Mouse (Mus musculus) 416B (cell line): ENCODE data around the gene Tdrd12.
"Not testable (repeated sequence)": the region's sequence is repeated elsewhere in the genome, so short reads cannot be mapped to it uniquely, and the experiment has no call there.

ENCODE experiments used
- DNase-seq: peaks from one replicate; pipeline ENCODE4 v3.0.0; 2011; ENCODE audit warnings: low read depth

Tdrd12 gene

DNA sequence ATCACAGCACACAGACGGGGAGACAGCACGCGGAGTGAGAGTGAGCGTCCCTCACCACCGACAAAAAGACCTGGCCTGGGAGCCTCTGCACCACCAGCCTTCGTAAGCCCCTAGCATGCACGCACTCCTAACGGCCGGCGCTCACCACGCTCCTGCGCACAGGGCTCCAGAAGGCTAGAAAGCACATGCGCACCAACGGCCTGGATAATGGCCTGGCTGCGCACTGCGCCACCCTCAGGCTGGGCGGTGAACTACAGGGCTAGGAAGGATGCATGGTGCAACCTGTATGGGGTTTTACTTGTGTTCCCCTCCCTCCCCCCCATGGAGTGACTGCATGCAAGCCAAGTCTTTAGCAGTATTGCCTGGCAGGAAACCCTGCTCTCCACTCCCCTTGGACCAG, at the start of gene Tdrd12:
TSS of gene Tdrd12 (minus strand) at position 184 of the 400 bp plus-strand sequence.
- DNase-seq = no peak

DNA sequence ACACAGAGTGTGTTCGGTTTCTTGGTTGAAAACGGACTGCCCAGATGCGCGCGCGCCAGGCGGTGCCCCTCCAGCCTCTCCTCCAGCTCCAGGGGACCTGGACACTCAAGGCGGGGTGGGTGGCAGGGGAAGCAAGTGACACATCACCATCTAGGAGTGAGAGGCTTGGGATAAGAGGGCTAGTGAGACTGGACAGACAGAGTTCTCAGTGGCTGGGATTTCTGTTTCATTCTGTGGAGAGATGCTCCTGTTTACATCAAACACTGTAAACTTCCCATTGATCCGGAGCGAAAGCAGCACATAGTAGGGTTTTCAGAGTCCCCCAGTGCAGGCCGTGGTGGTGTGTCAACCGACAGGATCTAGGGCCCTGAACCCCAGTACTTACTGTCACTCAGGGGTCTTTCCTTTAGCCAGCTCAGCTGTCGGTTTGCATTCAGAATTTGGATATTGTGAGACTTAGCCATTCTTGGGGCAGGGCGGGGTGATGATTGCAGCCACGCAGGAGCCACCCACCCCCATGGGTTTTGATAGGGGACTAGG, 49.4 kb upstream of the Tdrd12 start:
- DNase-seq = no peak

DNA sequence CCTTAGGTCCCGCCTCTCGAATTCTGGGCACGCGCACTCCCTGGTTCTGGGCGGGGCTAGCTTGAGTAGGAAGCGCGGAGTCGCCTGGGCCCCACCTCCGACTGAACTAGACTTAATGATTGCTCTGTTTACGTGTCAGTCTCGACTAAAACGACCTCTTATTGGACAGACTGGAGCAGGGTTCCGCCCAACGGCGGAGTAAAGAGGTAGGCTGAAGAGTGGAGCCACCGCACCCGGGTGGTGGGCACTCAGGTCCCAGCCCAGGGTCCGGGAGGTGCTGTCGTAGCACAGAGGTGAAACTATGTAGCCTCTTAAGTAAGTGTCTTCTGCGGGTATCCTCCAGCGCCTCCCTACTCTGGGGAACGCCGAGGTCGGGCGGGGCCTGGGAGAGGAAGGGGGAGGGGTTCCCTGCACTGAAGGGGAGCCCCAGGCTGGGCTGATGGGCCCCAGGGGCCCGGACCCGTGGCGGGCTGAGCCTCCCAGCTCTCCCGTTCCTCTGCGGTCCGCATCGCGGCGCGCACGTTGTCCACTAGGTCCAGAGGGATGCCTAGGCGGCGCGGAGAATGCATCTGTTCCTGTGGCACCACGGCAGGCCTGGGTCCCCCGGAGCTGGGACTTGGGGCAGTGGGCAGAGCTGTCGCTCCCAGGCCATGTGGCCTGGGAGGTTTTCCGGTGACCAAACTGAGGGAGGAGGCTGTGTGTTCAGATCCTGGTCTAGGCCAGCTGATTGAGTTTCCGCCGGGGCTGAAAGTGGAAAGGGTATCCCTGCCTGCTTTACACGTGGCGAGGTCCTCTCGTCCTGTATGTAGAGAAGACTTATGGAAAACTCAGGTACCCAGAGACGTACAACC, 48.7 kb upstream of the Tdrd12 start, which contains the start of gene Ankrd27:
TSS of gene Ankrd27 (plus strand) at position 190 of the 851 bp plus-strand sequence.
- DNase-seq = peak; percentile 98

DNA sequence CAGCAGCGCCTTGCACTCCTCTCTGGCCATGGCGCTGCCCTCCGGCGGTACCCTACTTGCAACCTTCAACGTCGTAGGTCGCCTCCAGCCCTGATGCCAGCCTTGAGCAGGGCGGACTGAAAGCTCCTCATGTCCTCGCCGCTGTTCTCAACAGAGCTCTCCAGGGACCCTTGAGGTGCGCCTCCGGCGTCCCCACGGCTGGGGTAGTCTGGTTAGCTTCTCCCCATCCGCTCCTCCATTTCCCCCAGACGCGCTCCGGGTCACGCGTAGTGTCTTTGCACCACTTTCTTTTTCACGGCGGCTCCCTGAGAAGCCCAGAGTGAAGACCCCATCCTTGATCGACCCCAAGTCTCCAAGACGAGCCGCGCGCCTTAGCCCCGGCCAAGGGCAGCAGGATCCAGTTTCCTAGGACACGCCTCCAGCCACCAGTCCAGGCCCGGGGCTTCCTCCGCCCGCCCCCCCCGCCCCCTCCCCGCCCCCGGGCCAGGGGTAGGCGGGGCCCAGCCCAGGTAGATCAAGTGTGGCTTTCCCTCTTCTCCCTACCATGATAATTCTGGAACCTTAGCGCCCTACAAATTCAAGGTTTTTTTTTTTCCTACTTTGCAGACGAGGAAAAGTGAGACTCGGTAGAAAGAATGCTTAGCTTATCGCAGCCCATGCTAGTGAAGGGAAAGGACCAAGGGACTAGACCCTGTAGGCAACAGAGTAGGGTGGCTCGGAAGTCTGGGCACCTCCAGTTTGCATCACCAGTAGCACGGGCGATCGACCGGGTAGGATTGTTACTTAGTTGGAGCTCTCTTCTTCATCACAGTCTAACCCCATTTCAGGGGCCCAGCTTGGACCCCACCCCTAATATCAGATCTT, 47.9 kb upstream of the Tdrd12 start, which contains the start of gene Rgs9bp:
TSS of gene Rgs9bp (minus strand) at position 392 of the 864 bp plus-strand sequence.
- peak; percentile 18 for DNase-seq

DNA sequence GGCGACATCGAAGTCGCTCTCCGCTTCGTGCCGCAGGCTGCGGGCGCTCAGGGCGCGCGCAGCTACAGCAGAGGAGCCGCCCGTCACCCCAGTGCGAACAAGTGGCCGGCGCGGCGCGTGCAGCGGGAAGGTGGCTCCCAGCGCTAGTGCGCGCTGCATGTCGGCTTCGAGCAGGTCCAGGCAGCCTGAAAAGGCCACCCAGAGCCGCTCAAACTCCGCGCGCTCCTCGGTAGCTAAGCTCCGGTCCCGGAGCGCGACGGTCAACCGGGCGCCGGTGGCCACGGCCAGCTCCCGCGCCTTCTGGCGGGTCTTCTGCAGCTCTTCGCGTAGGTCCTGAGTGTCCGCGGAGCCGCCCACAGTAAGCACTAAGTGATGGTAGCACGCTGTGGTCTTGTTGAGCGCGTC, 47.2 kb upstream of the Tdrd12 start:
- no peak for DNase-seq

DNA sequence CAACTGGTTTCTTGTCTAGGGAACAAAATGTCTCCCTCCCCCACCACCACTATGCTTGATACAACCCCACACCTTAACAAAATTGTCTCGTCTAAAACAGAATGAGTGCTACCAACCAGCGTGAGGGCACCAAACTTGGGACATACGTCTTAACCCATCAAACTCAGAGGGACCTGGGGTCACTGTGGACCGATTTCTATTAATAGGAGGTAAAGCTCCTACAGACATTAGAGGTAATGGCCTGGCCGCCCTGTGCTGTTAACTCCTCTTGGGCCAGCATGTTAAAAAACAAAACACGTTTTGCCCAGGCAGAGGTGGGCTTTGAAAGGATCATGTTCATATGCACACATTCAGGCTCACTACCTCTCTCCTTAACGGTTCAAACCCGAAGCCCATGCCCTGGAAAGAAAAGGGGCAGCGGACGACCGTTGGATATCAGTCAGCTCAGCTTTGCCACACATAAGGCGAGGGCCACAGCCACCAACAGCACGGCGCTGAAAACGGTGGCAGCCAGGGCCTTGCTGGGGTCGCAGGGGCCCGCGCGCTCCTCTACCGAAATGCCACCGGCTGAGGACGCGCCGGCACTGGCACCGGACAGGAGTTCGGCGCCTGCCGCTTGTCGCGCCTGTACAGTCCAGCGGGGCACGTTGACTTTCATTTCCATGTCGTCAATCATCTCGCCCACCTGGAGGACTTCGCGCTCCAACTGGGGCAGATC, 46.7 kb upstream of the Tdrd12 start:
- DNase-seq = no peak

DNA sequence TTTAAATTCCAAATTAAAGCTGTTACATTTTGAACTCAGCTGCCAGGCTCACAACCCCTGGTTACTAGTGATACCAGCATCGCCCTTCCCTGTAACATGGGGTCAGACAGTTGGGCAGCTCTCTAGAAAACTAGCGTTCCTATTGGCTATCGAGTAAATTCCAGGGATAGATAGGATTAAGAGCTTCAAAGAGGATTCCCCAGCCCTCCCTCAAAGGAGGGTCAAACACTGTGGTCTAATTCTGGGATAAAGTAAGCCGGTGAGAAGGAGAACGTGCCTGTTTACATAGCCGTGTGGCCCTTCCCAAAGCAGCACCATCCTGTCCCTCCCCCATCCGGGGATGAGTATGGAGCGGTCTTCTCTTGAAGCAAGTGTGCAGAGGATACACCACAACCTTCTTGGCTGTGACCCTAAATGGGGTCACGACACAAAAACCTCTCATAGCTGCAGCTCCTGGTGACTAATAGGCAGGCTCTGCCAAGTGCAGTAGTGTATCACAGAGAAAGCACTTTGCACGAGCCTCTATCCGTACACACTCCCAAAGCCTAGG, 46.0 kb upstream of the Tdrd12 start:
- no peak for DNase-seq

DNA sequence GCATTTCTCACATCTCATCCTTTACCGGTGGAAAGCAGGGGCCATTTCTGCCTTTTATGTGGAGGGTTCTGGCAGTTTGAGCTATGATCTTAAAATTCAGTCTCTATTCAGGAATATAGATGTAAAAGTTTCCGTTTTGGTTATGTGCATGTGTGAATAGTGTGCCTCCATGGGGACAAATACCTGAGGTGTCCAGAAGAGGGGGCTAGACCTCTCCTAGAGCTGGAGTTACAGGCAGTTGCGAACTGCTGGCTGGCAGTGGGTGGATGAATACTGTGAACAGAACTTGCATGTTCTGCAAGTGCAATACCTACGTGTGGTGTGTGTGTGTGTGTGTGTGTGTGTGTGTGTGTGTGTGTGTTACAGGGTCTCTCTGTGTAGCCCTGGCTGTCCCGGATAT, 45.2 kb upstream of the Tdrd12 start:
- peak; percentile 71 for DNase-seq

DNA sequence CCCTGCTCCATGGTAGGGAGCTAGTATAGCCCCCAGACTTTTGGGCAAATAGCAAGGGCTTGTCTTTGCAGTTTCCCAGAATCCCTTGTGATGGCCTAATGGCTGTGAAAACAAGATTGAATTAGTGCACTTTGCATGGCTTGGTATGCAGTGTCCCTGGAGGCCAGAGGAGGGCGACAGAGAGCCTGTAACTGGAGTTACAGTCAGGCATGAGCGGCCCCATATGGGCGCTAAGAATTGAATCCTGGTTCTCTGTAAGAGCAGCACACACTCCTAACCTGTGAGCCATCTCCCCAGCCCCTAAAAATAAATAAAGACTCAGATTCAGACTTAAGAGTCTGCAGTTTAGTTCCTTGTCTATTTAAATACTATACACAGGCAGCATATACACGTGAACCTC, 42.3 kb upstream of the Tdrd12 start:
- peak; percentile 69 for DNase-seq

DNA sequence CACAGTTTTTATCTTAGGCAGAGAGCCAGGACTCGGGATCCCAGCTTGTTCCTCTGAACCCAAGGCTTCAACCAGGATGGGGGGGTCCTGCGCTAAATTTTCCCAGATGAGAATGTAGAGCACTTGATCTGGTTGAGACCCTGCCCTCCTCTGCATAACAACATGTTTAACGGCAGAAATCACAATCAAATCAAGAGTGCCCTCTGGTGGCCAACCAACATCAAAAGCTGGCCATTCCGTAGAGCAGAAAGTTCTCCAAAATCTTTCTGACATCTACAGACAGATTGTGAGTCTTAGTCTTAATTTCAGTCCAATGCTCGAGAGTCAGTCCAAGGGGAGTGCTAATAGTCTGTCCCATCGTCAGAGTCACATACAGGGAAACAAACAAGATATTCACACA, 33.3 kb upstream of the Tdrd12 start:
- peak; percentile 31 for DNase-seq

DNA sequence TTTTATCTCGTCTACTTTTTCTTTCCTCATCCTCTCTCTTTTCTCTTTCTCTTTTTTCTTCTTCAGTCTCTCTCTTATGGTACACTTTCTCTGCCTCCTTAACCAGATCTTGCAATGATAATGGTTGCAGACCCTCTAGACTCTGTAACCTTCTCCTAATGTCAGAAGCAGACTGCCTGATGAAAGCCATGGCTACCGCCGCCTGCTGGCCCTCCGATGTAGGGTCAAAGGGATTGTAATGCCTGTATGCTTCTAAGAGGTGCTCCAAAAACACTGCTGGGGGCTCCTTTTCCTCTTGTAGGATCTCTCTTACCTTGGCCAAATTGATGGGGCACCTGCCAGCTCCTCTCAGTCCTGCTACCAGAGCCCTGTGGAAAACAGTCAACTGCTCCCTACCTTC, 32.2 kb upstream of the Tdrd12 start:
- not testable (repeated sequence) for DNase-seq

DNA sequence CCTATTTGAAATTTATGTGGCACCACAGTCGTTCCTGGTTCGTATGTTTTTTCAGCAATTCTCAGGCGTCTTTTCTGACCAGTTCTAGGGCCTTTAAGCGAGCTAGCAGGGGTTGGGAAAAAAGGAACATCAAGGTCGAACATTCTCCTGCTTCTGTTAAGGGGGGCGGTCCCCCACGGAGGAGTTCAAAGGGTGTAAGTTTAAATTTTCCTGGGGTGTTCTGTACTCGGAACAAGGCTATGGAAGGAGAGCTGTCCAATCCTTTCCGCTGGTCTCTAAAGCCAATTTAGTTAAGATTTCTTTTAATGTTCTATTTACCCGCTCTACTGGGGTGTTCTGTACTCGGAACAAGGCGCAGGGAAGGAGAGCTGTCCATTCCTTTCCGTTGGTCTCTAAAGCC, 28.4 kb upstream of the Tdrd12 start:
- not testable (repeated sequence) for DNase-seq

DNA sequence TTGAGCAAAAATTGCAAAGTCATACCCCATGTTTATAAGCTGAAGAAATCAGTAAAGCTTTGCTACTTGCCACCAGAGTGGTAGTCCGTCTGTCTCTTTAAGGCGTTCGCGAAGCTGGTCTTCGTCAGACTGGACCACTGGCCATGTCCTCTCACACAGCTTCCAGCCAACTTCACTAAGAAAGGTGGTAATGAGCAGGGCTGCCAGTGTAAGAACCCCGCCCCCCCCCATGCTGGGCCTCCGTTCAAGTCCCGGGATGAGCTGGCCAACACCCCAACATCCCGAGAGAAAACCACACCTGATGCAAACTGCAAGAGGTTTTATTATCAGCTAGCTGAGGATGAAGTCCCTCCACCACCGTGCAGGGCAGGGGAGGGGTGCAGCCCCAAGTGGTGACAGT, 27.3 kb upstream of the Tdrd12 start:
- not testable (repeated sequence) for DNase-seq

DNA sequence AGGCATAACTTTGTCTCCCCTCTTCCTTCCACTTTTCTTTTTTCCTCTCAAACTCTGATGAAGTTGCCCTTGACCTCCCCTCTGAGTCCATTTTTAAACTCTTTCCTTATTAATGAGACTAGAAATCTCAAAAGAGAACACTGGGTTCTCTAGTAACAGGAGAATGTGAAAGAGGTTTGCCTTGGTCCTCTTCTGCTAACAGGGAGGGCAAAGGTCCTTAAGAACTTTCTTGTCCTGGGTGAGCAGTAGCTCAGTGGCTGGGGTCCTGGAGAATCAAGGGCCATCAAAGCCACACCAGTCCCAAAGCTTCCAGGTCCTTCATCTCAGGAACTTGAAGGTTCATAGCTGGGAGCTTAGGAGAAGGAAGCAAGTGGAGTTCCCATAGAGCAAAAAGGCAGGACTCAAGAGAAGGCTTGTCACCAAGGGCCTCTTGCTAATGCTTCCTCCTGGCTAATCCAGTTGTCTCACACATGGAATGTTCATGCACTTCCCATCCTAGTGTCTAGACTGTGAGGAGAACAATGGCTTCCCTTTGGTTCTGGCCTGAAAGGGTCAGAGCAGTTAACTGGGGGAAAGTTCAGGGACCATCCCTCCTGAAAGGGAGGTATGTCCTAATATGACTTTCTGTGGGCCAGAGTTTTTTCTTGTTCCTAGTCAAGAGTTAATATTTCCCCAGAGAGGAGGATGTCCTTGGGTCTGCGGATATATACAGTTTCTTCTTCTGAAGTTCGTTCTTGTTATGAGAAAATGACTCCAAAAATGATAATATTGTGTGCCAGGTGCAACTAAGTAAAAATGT, 26.7 kb upstream of the Tdrd12 start:
- no peak for DNase-seq

DNA sequence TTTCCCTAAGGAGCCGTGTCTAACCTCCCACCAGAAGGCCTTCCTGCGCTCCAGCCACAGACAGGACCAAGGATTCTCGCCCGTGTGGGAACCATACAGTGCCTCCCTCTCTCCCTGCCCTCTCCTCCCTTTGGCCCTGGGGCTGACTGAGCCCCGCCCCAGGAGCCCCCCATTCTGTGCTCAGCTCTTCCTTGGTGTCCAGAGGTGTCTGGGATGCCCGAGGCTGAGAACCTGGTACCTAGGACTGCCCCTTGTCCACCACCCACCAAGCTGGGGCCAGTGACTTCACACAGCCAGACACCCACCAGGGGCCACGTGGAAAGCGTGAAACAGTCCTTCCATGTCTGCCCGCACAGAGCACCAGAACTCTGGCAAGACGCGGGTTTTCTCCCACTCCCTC, 25.5 kb upstream of the Tdrd12 start:
- no peak for DNase-seq

DNA sequence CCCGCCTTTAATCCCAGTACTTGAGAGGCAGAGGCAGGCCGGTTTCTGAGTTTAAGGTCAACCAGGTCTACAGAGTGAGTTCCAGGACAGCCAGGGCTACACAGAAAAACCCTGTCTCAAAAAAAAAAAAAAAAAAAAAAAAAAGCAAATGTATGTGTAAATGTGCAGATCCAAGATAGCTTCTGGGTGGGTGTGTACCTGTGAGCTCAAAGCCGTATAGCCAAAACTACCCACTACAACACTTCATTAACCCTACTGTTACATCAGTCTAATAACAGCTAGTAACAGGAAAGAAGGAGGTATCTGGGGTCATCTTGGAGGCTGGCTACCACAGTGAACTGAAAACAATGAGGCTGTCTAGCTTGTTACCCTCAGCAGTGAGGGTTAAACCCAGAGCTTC, 22.3 kb upstream of the Tdrd12 start:
- peak; percentile 33 for DNase-seq

DNA sequence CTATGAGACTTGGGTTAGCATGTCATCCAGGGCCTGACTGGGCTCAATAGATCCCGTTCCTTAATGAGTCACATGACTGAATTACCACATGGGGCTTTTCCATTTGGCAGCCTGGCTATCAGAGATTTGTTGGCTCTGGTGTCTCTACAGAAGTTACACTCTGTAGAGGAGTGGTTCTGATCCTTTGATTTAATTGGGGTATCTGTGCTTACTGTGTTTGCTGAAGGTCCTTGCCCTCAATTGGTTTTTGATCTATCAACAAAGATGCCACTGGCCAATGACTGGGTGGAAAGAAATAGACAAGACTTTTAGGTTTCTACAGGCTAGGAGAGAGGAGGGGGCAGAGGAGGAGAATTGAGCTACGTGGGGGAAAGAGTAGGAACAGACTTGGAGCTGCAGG, 21.1 kb upstream of the Tdrd12 start:
- no peak for DNase-seq

DNA sequence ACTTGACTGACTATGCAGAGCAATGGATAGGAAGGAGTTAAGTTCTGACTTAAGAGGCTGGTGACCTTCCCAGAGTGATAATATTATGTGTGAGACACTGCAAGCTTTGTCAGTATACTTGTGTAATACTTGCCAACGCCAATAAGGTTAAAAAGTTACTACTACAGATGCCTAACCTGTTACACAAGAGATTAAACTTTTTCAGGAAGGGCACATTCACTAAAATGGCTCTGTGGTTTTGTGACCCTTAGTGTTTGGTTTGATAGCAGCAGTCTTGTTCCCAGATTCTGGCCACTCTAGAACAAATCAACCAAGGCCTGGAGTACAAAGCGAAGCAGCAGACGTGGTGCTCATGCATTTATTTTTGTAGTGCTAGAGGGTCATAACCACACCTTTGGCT, 20.0 kb upstream of the Tdrd12 start:
- DNase-seq = peak; percentile 88

DNA sequence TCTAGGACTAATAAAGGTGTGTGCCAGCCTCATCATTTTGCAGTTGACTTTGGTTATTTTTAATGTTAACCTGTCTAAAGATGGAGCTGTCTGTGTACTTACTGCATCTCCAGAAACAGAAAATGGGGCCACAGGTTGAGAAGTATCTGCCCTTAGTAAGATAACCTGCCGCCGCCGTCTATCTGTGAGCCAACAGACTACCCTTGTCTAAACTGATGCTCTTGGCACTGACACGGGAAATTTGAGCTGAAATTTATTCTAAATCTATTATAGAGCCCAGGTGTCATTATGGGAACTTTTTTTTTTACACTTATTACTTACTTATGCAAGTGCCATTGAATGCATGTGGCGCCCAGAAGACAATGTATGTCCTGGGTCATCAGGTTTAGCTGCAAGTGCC, 19.4 kb upstream of the Tdrd12 start:
- DNase-seq = no peak

DNA sequence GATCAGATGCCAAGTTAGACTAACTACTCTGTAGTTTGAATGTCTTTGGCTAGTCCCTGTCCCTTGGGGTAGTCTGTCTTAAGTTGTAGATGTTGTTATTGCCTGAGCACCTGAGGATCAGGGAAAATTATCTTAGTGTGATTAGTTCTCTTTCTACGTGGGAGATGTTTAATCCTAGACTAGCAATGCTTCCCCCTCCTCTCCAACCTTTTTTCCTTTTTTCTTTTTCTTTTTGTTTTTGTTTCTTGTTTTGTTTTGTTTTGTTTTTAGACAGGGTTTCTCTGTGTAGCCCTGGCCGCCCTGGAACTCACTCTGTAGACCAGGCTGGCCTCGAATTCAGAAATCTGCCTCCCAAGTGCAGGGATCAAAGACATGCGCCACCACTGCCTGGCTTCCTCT, 18.7 kb upstream of the Tdrd12 start, which contains the start of gene Nudt19:
TSS of gene Nudt19 (minus strand) at position 100 of the 399 bp plus-strand sequence.
- no peak for DNase-seq
